Mouse (Mus musculus) stomach, postnatal 0 days (tissue): ENCODE measurements around the gene Agtpbp1.
A peak's percentile ranks its signal among the peaks of the same experiment; 100 is the strongest.

Source experiments
- CTCF ChIP-seq: IDR thresholded peaks from 2 replicates; pipeline ENCODE4 v1.5.1; 2016; ENCODE audit warnings: antibody characterized with exemption, low read depth, mild to moderate bottlenecking, moderate library complexity
- EP300 ChIP-seq: optimal IDR thresholded peaks from 2 replicates; pipeline ENCODE3; 2016; ENCODE audit warnings: antibody characterized with exemption

DNA sequence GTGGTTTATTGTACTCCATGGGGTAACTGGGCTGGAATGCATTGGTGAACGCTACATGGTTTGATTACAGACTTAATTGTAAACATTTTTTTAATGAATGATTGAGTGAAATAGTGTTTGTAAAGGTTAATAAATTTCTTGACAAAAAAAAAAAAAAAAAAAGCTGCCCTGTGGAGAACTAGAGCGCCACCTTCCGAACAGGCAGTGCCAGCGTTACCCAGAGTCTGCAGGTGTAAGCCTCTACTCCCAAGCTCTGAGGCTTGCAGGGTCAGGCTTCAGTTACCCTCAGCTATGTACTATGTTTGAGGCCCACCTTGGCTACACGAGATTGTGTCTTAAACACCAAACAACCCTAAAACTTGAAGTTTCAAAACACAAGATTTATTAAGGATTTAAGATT lies 49.6 kb upstream of the Agtpbp1 start:
- TF ChIP-seq CTCF (peak; percentile 47), EP300 (no peak)
